Mouse (Mus musculus) thymus, postnatal 36 days (tissue): ENCODE data around the gene Gm12185.
"Not testable (repeated sequence)": the region's sequence is repeated elsewhere in the genome, so short reads cannot be mapped to it uniquely, and the experiment has no call there.

Source experiments
- DNase-seq, 2 experiments: peaks; one replicate each; pipeline ENCODE4 v3.0.0; 2022; ENCODE audit warnings: mixed read lengths in 2 of 2

The Gm12185 gene

GRCm38 (mm10) chr11:48991740-48992520, at the start of gene Gm12185:
Gene Gm12185 (minus strand): TSS chr11:48992226.
- peak; percentile 4 to 11 for DNase-seq

- not testable (repeated sequence) for DNase-seq
These were observed 20.0 kb upstream of the Gm12185 start for GRCm38 (mm10) chr11:49012074-49012473.

- not testable (repeated sequence) for DNase-seq
These were observed 14.8 kb upstream of the Gm12185 start for GRCm38 (mm10) chr11:49006785-49007184.

DNA sequence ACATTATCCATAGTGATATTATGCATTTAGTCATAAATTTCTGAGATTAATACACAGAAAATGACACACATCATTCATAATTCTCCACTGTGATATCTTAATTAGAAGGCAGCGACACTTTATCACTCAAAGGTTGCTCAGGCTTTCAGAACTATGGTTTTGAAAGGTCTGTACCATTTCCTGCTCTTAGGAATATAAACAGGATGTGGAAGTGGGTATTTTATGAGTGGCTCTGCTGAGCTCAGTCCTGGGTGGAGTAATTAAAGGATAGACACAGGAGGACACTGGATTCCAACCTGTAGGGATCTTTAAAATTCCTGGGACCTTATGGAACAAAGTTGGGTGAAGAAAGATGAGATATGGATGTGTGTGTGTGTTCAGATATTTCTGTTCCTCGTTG, 14.3 kb upstream of the Gm12185 start:
- DNase-seq: not testable (repeated sequence)

DNA sequence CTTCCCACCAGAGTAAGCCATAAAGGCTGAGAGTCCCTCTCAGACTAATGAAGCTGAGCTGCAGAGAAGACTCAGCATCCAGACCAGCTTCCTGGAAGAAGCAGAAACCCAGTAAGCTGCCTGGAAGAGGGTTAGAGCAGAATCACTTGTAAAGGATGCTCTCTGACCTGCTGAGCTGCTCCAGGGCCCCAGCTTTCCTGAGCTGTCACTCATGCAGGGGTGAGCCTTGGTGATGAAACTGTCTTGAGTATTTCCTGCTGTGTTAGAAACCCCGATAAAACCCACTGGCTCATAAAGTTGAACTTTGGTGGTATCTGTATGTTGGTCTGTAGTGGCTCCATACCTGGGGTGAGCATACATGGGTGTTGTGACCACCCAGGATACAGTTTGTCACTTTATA, 8.4 kb upstream of the Gm12185 start:
- DNase-seq: not testable (repeated sequence)

DNA sequence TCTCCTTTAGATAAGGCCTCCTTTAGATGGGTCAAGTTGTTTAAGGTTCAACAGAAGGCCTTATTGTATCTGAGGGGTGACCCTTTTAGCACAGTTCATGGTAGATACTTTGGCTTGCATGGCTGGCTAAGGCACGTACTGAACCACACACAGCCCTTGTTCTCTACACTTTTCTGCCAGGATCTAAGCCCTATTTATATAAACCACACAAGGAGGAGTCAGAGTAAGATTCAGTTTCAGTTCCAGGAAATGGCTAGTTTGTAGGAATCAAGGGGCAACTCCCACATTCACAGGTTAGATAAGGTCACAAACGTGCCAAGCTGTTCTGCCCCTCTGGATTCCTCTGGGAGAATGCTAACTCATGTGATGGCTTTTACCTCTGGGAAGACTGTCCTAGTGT, 2.0 kb upstream of the Gm12185 start, which contains the start of gene Tgtp1:
Tgtp1 (minus strand) TSS at position 155 of the 400 bp plus-strand sequence.
- not testable (repeated sequence) for DNase-seq

- DNase-seq: not testable (repeated sequence)
These were observed 1.3 kb upstream of the Gm12185 start for GRCm38 (mm10) chr11:48993296-48993695.

GRCm38 (mm10) chr11:48989981-48990380, 2.0 kb downstream of the Gm12185 start:
- not testable (repeated sequence) for DNase-seq

- peak in 1 of 2 experiments; percentile 5 for DNase-seq
These were observed 3.8 kb downstream of the Gm12185 start for GRCm38 (mm10) chr11:48988219-48988618.

GRCm38 (mm10) chr11:48982848-48983247, 9.2 kb downstream of the Gm12185 start:
- DNase-seq: not testable (repeated sequence)

DNA sequence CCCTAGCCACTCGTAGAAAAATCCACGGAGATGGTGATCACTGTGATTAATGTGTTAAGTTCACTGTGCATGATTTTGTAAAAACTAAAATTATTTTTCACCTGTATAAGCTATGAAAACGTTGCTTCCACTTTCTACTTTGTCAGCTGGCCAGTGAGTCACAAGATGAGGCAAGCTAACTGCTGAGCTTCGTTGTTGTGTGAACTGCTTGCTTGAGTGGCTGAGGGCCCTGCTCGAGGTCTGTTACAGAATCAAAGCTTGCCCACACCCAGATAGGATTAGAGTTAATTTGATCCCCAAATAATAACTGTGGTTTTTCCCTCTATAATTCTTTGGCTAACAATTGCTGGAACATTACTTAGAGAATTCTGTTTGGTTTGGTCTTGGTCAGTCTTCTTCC, 12.0 kb downstream of the Gm12185 start:
- DNase-seq: not testable (repeated sequence)

DNA sequence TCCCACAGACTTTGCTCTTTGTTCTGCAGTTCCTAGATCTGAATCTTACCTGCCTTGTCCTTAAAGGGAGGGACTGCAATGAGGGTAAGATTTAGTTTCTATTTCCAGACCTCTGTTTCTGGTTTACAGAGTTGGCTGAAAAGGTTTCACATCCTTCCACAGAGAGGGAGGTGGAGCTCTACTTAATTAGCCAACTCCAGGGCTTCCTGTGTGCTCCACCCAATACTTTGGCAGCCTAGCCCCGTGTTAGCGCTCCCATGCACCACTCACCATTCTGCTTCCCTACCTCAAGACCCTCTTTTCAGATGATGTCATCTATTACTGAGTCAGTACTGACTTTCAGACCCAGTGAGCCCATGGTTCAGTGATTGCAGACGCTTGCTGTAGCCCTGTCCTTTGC, 12.8 kb downstream of the Gm12185 start, which contains the start of gene 9930111J21Rik1:
9930111J21Rik1 (minus strand) TSS at position 148 of the 400 bp plus-strand sequence.
- DNase-seq: not testable (repeated sequence)

GRCm38 (mm10) chr11:48978240-48978939, 13.6 kb downstream of the Gm12185 start, which contains the start of gene Olfr56:
Gene Olfr56 (plus strand): TSS chr11:48978889.
- DNase-seq: not testable (repeated sequence)

DNA sequence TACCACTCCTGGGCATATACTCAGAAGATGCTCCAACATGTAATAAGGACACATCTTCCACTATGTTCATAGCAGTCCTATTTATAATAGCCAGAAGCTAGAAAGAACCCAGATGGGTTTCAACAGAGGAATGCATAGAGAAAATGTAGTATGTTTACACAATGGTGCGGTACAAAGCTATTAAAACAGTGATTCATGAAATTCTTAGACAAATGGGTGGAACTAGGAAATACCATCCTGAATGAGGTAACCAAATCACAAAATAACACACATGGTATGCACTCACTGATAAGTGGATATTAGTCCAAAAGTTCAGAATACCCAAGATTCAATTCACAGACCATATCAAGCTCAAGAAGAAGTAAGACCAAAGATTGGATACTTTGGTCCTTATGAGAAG, 17.3 kb downstream of the Gm12185 start:
- not testable (repeated sequence) for DNase-seq

DNA sequence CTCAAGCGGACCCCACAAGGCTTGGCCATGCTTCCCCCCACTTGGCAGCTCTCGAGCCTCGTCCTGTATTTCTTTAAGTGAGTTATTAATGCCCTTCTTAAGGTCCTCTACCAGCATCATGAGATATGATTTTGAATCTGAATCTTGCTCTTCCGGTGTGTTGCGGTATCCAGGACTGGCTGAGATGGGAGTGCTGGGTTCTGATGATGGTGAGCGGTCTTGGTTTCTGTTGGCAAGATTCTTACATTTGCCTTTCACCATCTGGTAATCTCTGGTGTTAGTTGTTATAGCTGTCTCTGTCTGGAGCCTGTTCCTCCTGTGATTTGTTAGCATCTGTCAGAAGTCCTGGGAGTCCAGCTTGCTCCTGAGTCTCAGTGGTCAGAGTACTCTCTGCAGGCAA, 45.9 kb downstream of the Gm12185 start, which contains the start of gene Psme2b:
Psme2b (minus strand) TSS at position 101 of the 400 bp plus-strand sequence.
- DNase-seq: not testable (repeated sequence)

DNA sequence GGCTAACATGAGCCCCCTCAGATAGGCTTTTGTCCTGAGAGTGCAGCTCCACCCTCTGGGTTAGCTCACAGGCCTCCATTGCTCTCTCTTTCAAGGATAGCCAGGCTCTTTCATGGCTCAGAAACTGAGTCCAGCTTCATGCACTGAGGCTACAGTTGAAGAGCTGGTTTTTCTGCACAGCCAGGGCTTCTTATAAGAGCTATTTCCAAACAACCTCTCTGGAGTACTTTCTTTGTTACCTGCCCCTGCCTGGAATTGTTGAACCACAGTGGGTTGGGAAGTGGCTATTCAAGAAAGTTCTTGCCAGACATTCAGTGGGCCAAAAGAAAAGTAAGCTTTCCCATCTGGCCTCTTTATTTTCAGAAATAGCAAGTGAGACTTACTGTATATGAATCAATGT, 52.7 kb downstream of the Gm12185 start:
- not testable (repeated sequence) for DNase-seq

DNA sequence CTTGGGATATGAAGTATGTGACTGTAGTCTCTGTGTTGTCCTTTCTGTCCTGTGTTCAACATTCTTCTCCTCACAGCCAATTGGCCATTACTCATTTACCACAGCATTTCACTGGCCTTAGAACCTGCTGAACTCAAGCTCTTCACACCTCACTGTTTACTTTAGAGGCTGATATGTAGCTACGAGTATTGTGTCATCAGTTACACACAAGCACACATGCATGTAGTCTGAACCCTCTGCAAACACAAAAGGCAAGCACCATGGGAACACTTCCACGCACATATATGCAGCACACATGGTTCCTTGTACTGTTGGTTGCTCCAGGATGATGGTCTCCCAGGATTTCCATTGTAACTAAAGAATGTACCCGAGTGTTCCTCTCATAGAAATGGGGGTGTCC, 56.7 kb downstream of the Gm12185 start:
- not testable (repeated sequence) for DNase-seq

- DNase-seq: not testable (repeated sequence)
These were observed 58.1 kb downstream of the Gm12185 start for GRCm38 (mm10) chr11:48933923-48934322.

GRCm38 (mm10) chr11:48933422-48933821, 58.6 kb downstream of the Gm12185 start:
- DNase-seq: not testable (repeated sequence)

DNA sequence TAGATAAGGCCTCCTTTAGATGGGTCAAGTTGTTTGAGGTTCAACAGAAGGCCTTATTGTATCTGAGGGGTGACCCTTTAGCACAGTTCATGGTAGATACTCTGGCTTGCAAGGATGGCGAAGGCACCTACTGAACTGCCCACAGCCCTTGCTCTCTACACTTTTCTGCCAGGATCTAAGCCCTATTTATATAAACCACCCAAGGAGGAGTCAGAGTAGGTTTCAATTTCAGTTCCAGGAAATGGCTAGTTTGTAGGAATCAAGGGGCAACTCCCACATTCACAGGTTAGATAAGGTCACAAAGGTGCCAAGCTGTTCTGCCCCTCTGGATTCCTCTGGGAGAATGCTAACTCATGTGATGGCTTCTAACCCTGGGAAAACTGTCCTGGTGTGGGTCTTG, 64.0 kb downstream of the Gm12185 start:
- DNase-seq: not testable (repeated sequence)

- not testable (repeated sequence) for DNase-seq
These were observed 65.6 kb downstream of the Gm12185 start for GRCm38 (mm10) chr11:48926437-48926836.

- not testable (repeated sequence) for DNase-seq
These were observed 68.2 kb downstream of the Gm12185 start for GRCm38 (mm10) chr11:48923818-48924217.

- DNase-seq: no peak
These were observed 73.6 kb downstream of the Gm12185 start for GRCm38 (mm10) chr11:48918380-48918779.
